Mouse (Mus musculus) retina, embryonic 14.5 days (tissue): ENCODE measurements at regions not wholly inside any gene's neighbourhood (a gene's known extent, or its start where the extent isn't known, plus 50 kb on each side); places are given as distances from the start of the nearest gene placed in this dataset.
A peak's percentile ranks its signal among the peaks of the same experiment; 100 is the strongest.

Experiments used
- DNase-seq: peaks from one replicate; pipeline ENCODE4 v3.0.0-alpha.2; 2015; ENCODE audit warnings: low spot score

GRCm38 (mm10) chr5:101294031-101294430 is 370.8 kb downstream of the Nkx6-1 start:
- DNase-seq, result no peak

GRCm38 (mm10) chr5:101288358-101288757 is 376.4 kb downstream of the Nkx6-1 start:
- DNase-seq, result peak; percentile 63

- DNase-seq, result no peak
These were observed 378.9 kb downstream of the Nkx6-1 start for GRCm38 (mm10) chr5:101285941-101286340.

GRCm38 (mm10) chr5:101250474-101250873 is 405.0 kb downstream of the Gpat3 start:
- DNase-seq, result no peak

- DNase-seq, result no peak
These were observed 397.1 kb downstream of the Gpat3 start for GRCm38 (mm10) chr5:101242651-101243050.

GRCm38 (mm10) chr5:101239298-101240118 is 394.0 kb downstream of the Gpat3 start:
- no peak for DNase-seq

GRCm38 (mm10) chr5:101236163-101236693 is 390.7 kb downstream of the Gpat3 start:
- DNase-seq, result no peak

- DNase-seq, result no peak
These were observed 376.9 kb downstream of the Gpat3 start for GRCm38 (mm10) chr5:101222390-101222789.

- DNase-seq, result no peak
These were observed 372.6 kb downstream of the Gpat3 start for GRCm38 (mm10) chr5:101218082-101218481.

- DNase-seq, result no peak
These were observed 371.5 kb downstream of the Gpat3 start for GRCm38 (mm10) chr5:101216837-101217571.

- DNase-seq, result no peak
These were observed 366.5 kb downstream of the Gpat3 start for GRCm38 (mm10) chr5:101211974-101212373.

- no peak for DNase-seq
These were observed 362.6 kb downstream of the Gpat3 start for GRCm38 (mm10) chr5:101208150-101208549.

- no peak for DNase-seq
These were observed 350.0 kb downstream of the Gpat3 start for GRCm38 (mm10) chr5:101195501-101195900.

- no peak for DNase-seq
These were observed 345.5 kb downstream of the Gpat3 start for GRCm38 (mm10) chr5:101190976-101191375.

- no peak for DNase-seq
These were observed 327.7 kb downstream of the Gpat3 start for GRCm38 (mm10) chr5:101173183-101173582.

- DNase-seq, result no peak
These were observed 327.3 kb downstream of the Gpat3 start for GRCm38 (mm10) chr5:101172782-101173181.

- no peak for DNase-seq
These were observed 323.6 kb downstream of the Gpat3 start for GRCm38 (mm10) chr5:101169074-101169473.

GRCm38 (mm10) chr5:101163624-101164213 is 318.2 kb downstream of the Gpat3 start:
- peak; percentile 16 for DNase-seq

- DNase-seq, result peak; percentile 23
These were observed 317.6 kb downstream of the Gpat3 start for GRCm38 (mm10) chr5:101163112-101163511.

- DNase-seq, result no peak
These were observed 311.9 kb downstream of the Gpat3 start for GRCm38 (mm10) chr5:101157416-101157815.

- DNase-seq, result no peak
These were observed 300.8 kb downstream of the Gpat3 start for GRCm38 (mm10) chr5:101146345-101146744.

GRCm38 (mm10) chr5:101124941-101125453 is 279.5 kb downstream of the Gpat3 start:
- peak; percentile 87 for DNase-seq
